Mouse (Mus musculus) forebrain, embryonic 16.5 days (tissue): Measurements from ENCODE around the gene Irf9. TPM values are rescaled to one million over a fixed set of nuclear protein-coding genes. Genes with fewer than 3 reads are reported as not detected.

Experiments used
- ATAC-seq: fragments of 200-750 bp; cut with Nextera tagmentation; 2 replicates; pipeline ENCODE4 v1.8.0; 2017; ENCODE audit warnings: mild to moderate bottlenecking, moderate library complexity
- H3K27ac ChIP-seq: fragments of 300-500 bp; sonication (generic); 2 replicates; pipeline ENCODE4 v1.5.1; 2014; ENCODE audit warnings: low read length, control low read depth
- H3K27me3 ChIP-seq: fragments of 300-500 bp; sonication (generic); replicated peaks from 2 replicates; pipeline ENCODE4 v1.6.1; 2014; ENCODE audit warnings: low read length; ENCODE audit not compliant: control insufficient read depth, insufficient read depth
- H3K36me3 ChIP-seq: fragments of 300-500 bp; sonication (generic); 2 replicates; pipeline ENCODE4 v1.6.1; 2014; ENCODE audit not compliant: control insufficient read depth, insufficient read depth
- H3K4me1 ChIP-seq: fragments of 300-500 bp; sonication (generic); replicated peaks from 2 replicates; pipeline ENCODE4 v1.6.1; 2014; ENCODE audit warnings: low read length; ENCODE audit not compliant: control insufficient read depth, insufficient read depth
- H3K4me2 ChIP-seq: fragments of 300-500 bp; sonication (generic); 2 replicates; pipeline ENCODE4 v1.6.1; 2014; ENCODE audit warnings: mild to moderate bottlenecking, low read length, control low read depth
- H3K4me3 ChIP-seq: fragments of 300-500 bp; sonication (generic); replicated peaks from 2 replicates; pipeline ENCODE4 v1.5.1; 2014; ENCODE audit warnings: mild to moderate bottlenecking, low read length, control low read depth
- H3K9ac ChIP-seq: fragments of 300-500 bp; sonication (generic); replicated peaks from 2 replicates; pipeline ENCODE4 v1.6.1; 2014; ENCODE audit warnings: low read depth, low read length, control low read depth
- H3K9me3 ChIP-seq: fragments of 300-500 bp; sonication (generic); 2 replicates; pipeline ENCODE4 v1.6.1; 2016; ENCODE audit warnings: low read length; ENCODE audit not compliant: control insufficient read depth
- WGBS: fragments of 180-500 bp; shearing (Covaris S2); extraction: QIAGEN DNeasy Blood & Tissue Kit; methylation state at CpG from one replicate; pipeline ENCODE4 v1.1.7; 2014; 5-methylcytosine and 5-hydroxymethylcytosine counted together
- polyA plus RNA-seq: library from polyadenylated mRNA; unstranded; fragments of >200 nt; fragmentation: Nextera tagmentation; extraction: Ambion mirVana; gene quantifications from 2 replicates; pipeline ENCODE4 v1.2.1, GENCODE M21; 2015

The Irf9 gene
- polyA plus RNA-seq, 1 experiment from 2014 or later = 11.8 TPM

DNA sequence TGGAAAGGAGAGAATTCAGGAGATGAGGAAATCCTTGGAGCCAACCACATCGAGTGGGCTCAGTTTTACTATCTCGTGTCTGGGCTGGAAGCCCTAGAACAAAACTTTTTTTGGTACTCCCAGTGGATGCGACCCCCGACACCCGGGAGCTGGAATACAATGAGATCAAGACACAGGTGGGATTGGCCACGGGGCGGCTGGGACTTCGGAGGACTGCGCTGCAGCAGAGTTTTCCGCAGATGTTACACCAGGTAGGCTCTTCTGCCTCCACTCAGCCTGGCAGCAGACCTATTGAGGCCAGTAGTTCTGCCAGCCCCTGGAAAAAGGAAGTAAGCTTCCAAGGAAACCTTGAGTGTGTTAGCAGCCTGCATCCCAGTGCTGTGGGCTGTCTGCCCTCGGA lies 40.1 kb upstream of the Irf9 start:
- ATAC-seq = no peak
- Histone ChIP-seq H3K4me2 (no peak overlapping the region), H3K9me3 (no peaks in the 10 kb centered on the region), H3K27ac (no peak overlapping the region), H3K36me3 (peaks cover 34% of the 10 kb centered on the region), H3K4me1 (peaks cover 15% of the 10 kb centered on the region), H3K27me3 (no peaks in the 10 kb centered on the region), H3K9ac (no peak overlapping the region), H3K4me3 (no peak overlapping the region)
- 92% methylated on average over 11 of the region's 11 CpGs for WGBS

DNA sequence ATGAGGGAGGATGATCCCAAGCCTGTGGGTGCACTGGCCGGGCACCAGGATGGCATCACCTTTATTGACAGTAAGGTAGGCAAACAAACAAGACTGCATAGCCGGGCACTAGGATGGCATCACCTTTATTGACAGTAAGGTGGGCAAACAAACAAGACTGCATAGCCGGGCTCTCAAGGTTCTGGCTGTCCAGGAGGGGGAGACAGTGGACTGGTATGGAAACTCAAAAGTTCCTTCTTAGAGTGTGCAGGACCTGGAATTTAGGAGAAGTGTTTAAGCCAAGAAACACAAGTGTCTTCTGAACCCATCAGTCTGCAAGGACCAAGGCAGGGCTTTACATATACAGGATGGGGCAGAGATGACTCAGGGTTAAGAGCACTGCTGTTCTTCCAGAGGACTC lies 37.6 kb upstream of the Irf9 start:
- Histone ChIP-seq H3K9ac (no peak overlapping the region), H3K9me3 (no peaks in the 10 kb centered on the region), H3K4me2 (no peak overlapping the region), H3K27ac (no peak overlapping the region), H3K27me3 (no peaks in the 10 kb centered on the region), H3K36me3 (peaks cover 43% of the 10 kb centered on the region), H3K4me1 (peaks cover 13% of the 10 kb centered on the region), H3K4me3 (no peak overlapping the region)
- no peak for ATAC-seq
- WGBS = 81% methylated on average over 3 of the region's 3 CpGs

DNA sequence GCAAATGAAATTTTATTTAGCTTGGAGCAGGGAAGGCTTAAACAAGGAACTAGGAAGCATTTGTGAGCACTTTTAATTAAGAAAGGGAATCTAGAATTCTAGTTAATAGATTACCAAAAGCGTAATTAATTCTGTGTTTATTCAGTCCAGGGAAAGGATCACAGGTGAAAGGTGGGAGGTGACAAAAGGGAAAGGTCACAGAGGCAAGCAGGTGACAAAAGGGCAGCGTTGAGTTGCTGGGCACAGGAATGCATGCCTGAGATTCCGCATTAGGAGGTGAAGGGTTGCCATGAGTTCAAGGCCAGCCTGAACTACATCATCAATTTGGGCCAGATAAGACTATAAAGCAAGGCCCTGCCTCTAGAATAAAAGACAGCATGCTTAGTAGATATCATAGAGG lies 35.9 kb upstream of the Irf9 start:
- H3K4me1 ChIP-seq = no peaks in the 10 kb centered on the region
- H3K27me3 ChIP-seq = no peaks in the 10 kb centered on the region
- H3K9me3 ChIP-seq = no peaks in the 10 kb centered on the region
- no peak overlapping the region for H3K9ac ChIP-seq
- H3K36me3 ChIP-seq = peaks cover 43% of the 10 kb centered on the region
- no peak overlapping the region for H3K4me2 ChIP-seq
- WGBS = 90% methylated on average over 3 of the region's 3 CpGs
- H3K27ac ChIP-seq = no peak overlapping the region
- no peak overlapping the region for H3K4me3 ChIP-seq
- no peak for ATAC-seq

DNA sequence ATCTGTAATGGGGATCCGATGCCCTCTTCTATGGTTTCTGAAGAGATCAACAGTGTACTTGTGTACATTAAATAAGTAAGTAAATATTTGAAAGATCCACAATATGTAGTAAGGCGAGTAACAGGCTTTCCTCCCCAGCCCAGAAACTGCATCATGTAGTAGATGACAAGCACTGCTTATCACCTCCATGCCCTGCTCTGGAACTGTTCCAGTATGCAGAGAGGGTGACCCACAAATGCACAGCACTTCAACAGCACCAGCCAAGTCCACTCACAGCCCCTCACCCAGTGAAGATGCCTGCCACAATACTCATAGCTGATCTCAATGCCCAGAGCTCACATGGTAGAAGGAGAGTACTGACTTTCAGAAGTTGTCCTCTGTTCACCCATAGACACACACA lies 32.8 kb upstream of the Irf9 start:
- Histone ChIP-seq H3K9ac (no peak overlapping the region), H3K27ac (no peak overlapping the region), H3K4me3 (no peak overlapping the region), H3K4me1 (no peaks in the 10 kb centered on the region), H3K9me3 (no peaks in the 10 kb centered on the region), H3K36me3 (peaks cover 30% of the 10 kb centered on the region), H3K4me2 (no peak overlapping the region), H3K27me3 (no peaks in the 10 kb centered on the region)
- 91% methylated on average over 2 of the region's 2 CpGs for WGBS
- no peak for ATAC-seq

DNA sequence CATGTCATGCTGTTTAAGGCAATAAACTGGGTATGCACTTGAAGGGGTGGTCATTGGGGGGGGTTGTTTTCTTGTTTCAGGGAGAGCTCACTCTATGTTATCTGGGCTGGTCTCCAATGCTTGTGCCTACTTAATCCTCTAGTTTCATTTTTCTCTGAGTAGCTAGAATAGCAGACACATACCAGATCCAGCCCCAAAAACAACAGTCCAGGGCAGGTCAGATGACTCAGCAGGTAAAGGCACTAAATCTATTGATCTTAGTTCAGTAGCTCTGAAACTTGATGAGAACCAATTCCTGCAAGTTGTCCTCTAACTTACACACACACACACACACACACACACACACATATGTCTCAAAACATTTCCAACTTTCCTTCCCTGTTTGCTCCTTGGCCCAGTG lies 31.6 kb upstream of the Irf9 start:
- no peak overlapping the region for H3K4me2 ChIP-seq
- no peaks in the 10 kb centered on the region for H3K4me1 ChIP-seq
- no peak overlapping the region for H3K27ac ChIP-seq
- no peak overlapping the region for H3K4me3 ChIP-seq
- ATAC-seq = no peak
- H3K9ac ChIP-seq = no peak overlapping the region
- H3K36me3 ChIP-seq = peaks cover 22% of the 10 kb centered on the region
- H3K9me3 ChIP-seq = no peaks in the 10 kb centered on the region
- no peaks in the 10 kb centered on the region for H3K27me3 ChIP-seq

DNA sequence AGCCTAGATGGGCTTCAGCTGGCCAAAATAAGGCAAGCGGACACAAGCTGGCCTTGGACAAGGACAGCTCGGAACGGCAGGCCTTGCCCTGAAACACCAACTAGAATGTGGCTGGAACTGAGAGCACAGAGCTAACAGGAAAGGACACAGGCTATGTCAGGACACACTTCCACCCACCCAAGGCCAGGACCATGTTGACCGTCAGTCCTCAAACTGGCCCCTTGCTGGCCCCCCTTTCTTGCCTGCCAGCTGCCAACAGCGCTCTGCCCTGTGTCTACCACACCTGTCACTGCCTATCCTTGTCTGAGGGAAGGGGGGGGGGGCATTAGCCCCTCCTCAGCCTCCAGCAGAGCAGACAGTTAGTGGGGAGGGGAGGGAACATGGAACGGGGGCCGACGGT lies 28.1 kb upstream of the Irf9 start, which contains the start of gene Fitm1:
Gene Fitm1 (plus strand): TSS at position 316 of the 400 bp plus-strand sequence.
- no peak within 1 kb of the TSS for H3K4me2 ChIP-seq
- ATAC-seq = no peak
- WGBS = 80% methylated on average over 7 of the region's 8 CpGs
- peaks cover 15% of the 10 kb centered on the region for H3K4me1 ChIP-seq
- no peak within 1 kb of the TSS for H3K9ac ChIP-seq
- H3K9me3 ChIP-seq = no peaks in the 10 kb centered on the region
- no peak within 1 kb of the TSS for H3K27ac ChIP-seq
- H3K4me3 ChIP-seq = no peak within 1 kb of the TSS
- H3K27me3 ChIP-seq = no peaks in the 10 kb centered on the region
- no peaks in the 10 kb centered on the region for H3K36me3 ChIP-seq

DNA sequence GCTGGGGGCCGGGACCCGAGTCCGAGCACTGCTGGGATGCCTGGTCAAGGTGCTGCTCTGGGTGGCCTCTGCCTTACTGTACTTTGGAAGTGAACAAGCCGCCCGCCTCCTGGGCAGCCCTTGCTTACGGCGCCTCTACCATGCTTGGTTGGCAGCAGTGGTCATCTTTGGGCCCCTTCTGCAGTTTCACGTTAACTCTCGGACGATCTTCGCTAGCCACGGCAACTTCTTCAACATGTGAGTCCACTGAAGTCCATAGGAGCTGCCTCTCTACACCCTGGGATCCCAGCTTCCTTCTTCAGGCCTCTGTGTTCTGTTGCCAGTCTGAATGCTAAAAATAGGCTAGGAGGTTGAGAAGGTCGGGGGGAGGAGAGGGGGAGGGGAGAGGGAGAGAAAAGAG lies 27.7 kb upstream of the Irf9 start:
- no peak for ATAC-seq
- Histone ChIP-seq H3K36me3 (no peaks in the 10 kb centered on the region), H3K4me3 (no peak overlapping the region), H3K27ac (no peak overlapping the region), H3K9me3 (no peaks in the 10 kb centered on the region), H3K9ac (no peak overlapping the region), H3K4me2 (no peak overlapping the region), H3K27me3 (no peaks in the 10 kb centered on the region), H3K4me1 (peaks cover 15% of the 10 kb centered on the region)
- 86% methylated on average over 13 of the region's 13 CpGs for WGBS

DNA sequence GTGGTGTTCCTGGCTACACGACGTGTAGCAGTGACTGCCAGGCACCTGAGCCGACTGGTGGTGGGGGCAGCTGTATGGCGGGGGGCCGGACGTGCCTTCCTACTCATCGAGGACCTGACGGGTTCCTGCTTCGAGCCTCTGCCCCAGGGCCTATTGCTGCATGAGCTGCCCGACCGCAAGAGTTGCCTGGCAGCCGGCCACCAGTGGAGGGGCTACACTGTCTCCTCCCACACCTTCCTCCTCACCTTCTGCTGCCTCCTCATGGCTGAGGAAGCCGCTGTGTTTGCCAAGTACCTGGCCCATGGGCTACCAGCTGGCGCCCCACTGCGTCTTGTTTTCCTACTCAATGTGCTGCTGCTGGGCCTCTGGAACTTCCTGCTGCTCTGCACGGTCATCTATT lies 27.0 kb upstream of the Irf9 start:
- H3K27ac ChIP-seq = no peak overlapping the region
- no peaks in the 10 kb centered on the region for H3K27me3 ChIP-seq
- ATAC-seq = no peak
- H3K36me3 ChIP-seq = no peaks in the 10 kb centered on the region
- H3K4me2 ChIP-seq = no peak overlapping the region
- 76% methylated on average over 16 of the region's 16 CpGs for WGBS
- H3K9me3 ChIP-seq = no peaks in the 10 kb centered on the region
- H3K4me3 ChIP-seq = no peak overlapping the region
- H3K9ac ChIP-seq = no peak overlapping the region
- peaks cover 15% of the 10 kb centered on the region for H3K4me1 ChIP-seq

DNA sequence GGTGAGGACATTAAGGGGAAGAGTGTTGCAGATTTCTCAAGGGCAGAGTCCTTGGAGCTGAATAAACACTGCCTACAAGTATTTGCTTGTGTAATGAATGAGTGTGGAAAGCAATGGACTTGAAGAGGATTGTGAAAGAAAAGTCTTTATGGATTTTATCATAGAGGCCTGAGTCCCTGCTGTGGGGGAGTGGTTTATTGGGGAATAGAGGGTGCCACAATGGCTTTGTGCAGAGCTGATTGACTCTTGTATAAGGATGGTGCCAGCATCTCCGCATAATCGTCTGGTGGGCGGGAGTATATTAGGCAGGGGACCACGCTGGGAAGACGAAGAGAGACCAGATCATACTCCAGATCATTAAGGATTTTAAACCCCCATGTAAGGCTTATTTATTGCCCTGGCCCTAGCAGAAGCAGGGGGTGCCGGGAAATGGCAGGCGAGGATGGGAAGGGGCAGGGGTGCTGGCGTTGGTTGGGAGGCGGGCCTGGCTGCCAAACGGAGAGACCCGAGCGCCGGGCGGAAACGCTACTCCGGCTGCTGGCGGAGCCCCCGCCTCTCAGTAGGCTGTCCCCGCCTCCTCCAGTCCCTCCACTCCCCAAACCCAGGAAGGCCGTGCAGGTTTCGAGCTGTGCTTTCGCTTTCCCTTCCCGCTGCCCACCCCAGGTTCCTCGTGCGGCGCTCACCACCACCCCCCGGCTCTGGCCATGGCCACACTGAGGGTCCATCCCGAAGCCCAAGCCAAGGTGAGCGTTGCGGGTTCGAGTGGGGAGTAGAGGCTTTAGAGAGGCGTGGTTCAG lies 25.3 kb upstream of the Irf9 start, which contains the start of gene Psme1:
Gene Psme1 (plus strand): TSS at position 253 of the 797 bp plus-strand sequence.
- peak within 1 kb of the TSS; percentile 90 for H3K4me2 ChIP-seq
- peak within 1 kb of the TSS; percentile 93 for H3K9ac ChIP-seq
- peak within 1 kb of the TSS; percentile 94 for H3K27ac ChIP-seq
- H3K4me1 ChIP-seq = peaks cover 15% of the 10 kb centered on the region
- 0% methylated on average over 29 of the region's 32 CpGs for WGBS
- peak within 1 kb of the TSS; percentile 84 for H3K4me3 ChIP-seq
- H3K36me3 ChIP-seq = no peaks in the 10 kb centered on the region
- no peaks in the 10 kb centered on the region for H3K27me3 ChIP-seq
- ATAC-seq = peak; percentile 96
- no peaks in the 10 kb centered on the region for H3K9me3 ChIP-seq
